Mouse (Mus musculus) forelimb bud, embryonic 11.5 days (tissue): ENCODE measurements around the gene Rtl6.

ENCODE experiments used
- DNase-seq: peaks from one replicate; pipeline ENCODE4 v3.0.0-alpha.2; 2012; ENCODE audit warnings: low read depth, low spot score

Rtl6 gene

DNA sequence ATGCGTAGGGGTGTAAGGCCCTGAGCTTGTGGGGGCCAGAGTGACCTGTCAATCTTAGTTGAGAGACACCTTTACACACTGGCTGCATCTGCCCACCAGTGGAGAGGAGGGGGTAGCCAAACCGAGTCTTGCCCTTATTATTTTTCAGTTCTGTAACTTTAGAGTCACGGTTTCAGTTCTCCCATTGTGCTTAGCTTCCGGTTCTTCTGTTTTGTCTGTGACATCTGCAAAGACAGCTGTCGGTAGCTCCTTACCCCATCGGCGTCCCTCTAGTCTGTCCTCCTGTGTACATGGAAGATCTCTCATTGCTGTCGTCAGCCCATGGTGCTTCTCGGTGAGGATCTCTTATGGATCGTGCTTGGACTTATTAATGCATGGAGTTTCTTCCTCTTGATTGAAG, 20.5 kb downstream of the Rtl6 start:
- DNase-seq, result no peak

DNA sequence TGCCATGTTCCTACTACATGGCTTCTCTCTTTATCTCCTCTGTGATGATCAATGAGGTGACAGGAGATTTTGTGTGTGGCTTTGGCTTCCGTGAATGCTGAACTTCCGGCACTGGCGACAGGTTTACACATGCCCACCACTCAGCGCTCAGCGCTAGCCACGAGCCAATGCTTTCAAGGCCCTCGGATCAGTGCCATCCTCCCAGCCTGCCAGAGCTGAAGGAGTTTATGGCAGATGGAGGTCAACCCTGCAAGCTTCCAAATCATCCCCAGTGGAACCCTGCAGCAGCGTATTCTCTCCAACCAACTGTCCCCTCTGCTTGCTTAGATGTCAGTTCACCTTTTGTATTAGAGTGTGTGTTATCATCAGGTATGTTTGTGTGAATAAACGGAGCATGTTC, 21.0 kb downstream of the Rtl6 start:
- no peak for DNase-seq

DNA sequence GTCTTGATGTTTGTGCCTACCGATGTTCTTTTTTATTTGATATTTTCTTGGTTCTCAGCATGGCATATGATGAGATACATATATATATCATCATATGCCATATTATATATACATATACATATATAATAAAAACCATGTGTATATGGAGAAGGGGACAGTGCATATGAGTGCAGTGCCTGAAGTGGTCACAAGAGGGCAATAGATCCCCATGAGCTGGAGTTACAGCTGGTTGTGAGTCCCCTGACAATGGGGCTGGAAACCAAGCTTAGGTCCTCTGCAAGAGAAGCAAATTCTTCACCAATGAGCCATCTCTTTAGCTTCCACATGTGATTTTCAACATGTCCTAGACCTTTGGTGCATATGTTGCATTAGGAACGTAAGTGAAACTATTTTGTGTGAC, 21.7 kb downstream of the Rtl6 start:
- DNase-seq, result no peak

DNA sequence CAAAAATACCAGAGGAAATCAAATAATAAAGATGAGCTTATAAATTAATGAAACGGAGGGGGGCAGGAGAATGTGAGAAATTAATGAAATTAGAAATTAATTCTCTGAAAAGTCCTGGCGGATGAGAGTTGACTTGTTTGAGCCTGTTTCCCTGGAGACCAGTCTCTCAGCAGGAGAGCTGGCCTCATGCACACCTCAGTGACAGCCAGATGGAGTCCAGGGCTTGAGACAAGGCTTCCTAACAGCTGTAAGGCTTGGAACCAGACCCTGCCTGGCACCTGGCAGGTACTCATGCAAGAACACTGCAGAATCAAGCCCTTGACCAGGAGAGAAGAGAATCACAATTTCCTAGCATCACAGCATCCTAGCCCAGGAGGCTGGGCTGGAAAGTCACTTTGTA, 25.4 kb downstream of the Rtl6 start:
- peak; percentile 77 for DNase-seq

DNA sequence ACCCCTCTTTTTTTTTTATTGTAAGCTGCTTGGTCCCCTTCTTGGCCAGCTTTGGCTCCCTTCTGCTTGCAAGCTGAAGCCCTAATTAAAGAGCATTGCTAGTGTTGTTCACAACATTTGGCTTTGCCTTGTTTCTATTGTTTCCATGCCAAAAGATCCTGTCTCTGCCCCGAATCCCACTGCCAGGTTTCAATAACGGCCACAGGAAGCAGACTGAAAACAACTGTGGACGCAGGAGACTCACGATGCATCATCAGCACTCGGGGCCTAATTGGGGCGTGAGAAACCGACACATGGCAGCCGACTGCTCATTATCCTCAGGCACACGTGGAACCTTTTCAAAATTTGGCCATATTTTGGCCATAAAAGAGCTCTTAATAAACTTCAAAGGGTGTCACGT, 26.1 kb downstream of the Rtl6 start:
- peak; percentile 31 for DNase-seq

DNA sequence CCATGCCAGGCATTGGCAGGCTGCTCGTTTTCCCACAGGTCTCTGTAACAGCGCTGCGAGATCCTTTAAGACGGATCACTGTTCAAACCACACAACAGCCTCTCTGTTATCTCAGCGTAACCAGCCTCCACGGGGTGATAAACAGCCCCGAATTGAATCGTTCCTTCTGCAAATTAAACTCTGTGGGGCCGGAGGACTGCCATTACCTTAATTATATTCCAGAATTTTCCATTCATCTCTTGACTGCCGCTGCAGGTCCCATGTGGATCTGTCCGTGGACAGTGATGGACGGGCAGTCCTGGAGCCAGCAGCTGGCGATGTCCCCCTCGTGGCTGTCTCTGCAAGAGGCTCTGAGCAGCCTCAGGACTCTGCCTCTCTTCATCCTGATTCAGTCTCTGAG, 30.7 kb downstream of the Rtl6 start:
- DNase-seq, result no peak

DNA sequence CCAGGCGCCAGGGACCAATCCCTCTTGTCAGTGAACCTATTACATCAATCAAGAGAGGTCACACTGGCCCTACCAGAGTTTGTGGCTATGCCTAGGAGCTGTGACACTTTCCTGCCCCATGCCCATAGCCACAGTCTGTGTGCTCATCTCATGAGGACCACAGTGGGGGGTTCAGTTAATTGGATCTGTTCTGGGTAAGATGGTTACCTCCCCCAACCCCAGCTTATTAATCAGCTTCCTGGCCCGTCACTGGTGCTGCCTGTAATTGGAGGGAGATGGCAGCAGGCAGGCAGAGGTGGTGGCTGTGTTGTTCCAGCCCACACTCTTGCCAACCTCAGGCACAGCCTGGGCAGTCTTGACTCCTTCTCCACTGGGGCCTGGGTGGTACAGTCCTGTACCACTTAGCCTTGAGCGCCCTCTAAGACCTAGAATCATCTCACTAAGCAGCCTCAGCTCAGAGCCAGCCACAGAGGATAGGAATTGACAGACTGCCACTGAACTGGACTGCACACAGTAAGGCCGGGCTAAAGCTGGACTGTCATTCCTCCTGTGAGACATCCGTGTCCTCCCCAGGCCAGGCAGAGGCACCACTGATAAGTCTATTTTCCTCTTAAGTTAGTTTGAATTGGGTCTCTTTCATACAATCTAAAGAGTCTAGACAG, 32.3 kb downstream of the Rtl6 start:
- no peak for DNase-seq

DNA sequence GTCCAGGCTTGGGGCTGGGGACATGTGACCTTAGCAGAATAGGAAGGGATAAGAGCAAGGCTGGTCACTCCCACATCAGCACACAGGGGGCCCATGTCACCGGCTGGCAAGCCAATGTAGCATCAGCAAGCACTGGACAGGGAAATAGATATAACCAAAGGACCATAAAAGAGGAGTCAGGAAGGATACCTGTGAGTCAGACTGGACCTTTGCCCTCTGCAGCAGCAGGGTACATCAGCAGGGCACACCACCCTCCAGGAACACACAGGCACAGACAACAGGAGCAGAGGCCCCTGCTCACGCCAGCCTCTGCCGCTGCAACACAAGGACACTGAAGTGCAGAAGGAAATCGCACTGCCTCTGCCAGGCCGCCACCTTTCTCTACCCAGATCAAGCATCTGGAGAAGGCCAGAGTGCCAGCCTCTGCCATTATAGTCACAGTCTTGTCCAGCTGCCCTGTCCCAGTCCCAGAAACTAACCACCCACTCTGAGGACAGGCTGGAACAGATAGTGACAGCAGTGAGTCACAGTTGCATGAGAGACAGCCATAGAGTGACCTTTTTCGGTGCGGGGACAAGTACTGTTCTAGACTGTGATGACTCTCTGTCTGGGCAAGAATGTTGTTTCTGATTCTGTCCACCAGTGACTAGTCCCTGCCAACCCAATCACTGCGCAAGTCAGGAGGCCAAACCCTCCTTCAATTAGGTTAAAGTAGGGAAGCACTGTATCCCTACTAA, 34.5 kb downstream of the Rtl6 start:
- DNase-seq, result no peak

DNA sequence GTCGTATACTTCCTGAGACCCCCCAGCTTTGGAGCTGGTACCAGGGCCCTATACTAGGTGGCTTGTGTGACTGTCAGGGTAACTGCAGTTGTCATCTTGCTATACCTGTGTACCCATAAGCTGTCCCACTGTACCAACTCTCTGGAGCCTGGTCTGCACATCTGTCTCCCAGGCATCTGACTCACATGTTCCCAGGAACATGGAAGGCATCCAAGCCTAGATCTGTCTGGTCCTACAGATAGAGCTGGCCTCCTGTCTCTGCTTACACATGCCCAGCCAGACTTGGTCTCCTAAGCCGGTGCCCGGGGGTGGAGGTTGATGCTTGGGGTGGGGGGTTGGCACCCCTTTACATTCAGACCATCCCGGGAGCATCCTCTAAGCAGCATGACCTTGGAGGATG, 36.1 kb downstream of the Rtl6 start:
- no peak for DNase-seq

DNA sequence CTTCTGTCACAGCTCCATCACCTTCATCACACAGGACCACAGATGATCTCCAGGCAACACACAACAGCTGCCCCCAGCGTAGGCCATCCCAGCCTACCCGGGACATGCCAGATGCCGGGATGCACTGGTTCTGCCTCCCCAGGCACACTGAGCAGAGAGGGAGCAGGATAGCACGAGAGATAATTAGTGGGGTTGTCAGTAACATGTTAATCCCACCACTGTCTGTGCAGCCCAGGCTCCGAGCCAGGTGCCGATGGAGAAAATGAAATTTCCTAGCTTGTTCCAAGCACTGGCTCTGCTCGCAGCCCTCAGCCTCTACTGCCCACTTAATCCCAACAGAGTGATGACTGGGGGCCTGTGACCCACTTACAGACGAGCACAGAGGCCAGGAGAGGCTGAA, 39.1 kb downstream of the Rtl6 start:
- DNase-seq, result no peak

DNA sequence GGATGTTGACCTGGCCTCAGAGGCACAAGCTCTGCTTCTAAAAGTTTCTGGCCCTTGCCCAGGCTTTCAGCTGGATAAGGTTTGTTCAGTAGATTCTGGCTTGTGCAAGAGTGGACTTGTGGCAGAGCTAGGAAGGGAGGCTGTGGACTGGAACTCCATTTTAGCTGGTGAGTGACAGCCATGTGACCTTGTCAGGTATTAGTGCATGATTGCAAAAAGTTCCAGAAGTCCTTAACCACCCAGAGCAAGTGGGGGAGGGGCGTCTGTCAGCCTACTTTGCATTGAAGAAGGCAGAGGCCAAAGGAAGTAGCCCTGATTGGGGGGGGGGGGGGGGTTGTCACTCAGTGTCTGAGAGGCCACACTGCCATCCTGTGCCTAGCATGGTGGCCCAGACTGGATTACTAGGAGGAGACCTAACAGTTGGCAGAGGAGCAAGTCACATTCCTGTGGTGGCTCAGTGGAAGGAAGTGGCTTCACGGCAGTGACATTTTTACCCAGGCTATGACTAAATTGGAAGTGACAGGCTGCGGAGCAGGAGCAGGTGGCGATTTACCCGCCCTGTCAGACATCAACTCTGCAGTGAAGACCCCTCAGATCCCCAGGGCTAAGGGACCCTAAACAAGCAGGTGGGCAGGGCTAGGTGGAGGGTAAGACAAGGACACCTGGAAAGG, 44.9 kb downstream of the Rtl6 start:
- DNase-seq, result no peak

DNA sequence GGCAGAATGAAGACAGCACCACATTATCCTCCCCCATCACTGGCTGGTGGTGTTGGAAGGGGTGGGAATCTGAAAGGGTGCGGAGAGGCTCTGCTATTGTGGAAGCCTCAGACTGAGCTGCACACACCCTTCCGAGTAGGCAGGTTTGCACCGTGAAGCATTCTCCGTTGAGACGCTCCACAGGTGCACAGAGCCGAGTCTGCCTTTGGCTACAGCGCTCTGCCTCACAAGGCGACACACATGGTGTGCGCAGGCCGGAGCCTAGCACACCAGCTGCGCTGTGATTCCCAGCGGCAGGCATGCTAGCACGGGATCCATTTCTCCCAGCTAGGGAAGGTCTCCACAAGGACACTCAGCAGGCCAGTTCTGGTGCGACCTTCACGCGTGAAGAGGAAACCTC, 47.6 kb downstream of the Rtl6 start:
- DNase-seq, result no peak

DNA sequence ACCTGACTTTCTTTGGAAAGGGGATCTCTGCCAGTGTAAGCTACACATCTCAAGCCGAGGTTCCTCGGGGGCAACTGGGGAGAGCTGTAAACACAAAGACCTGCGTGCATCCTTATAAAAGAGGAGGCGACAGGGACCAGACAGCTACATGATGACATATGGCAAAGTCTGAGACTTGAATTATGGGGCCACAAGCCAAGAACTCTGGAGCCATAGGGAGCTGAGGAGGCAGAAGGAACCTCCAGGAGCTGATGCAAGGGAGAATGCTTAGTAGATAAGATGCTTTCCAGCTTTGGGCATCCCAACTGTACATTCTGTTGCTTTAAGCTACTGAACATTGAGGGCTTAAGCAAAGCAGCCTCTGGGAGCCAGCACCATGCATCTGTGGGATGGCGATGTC, 48.5 kb downstream of the Rtl6 start:
- DNase-seq, result no peak

DNA sequence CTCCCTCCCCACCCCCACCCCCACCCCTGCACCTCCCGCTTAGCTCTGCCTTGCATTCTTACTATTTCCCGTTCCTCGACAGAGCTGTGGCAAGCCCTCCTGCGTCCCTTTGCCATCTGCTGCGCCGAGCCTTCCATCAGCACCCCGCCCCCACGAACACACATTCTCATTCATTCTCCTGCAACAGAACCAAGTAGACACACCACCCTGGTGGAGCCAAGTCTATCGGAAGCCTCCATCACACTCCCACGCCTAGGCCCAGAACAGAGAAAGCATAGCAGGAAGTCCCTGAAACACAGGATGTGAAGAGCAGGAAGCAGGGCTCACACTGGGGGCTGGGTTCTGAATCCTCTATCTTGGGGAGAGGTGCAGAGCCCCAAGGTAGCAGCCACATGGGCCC, 51.6 kb downstream of the Rtl6 start:
- no peak for DNase-seq

DNA sequence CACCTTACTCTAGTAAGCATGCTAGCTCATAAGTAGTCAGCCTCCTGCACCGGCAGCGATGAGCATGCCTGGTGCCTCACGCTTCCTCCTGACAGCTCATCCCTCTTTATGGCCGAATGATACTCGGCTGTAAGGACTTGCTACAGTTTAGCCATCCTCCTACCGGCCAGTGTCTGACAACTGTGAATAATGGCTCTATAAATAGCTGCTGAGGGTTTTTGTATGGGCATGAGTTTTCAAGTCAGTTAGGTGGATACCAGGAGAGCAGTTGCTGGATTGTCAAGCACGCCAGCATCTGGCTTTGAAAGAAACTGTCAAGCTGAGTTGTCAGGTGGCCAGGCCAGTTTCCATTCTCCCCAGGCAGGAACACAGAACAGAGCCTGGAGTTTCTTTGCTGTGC, 52.7 kb downstream of the Rtl6 start:
- DNase-seq, result no peak
